Mouse (Mus musculus) urinary bladder, postnatal 10 days (tissue): ENCODE results near the gene Ldah.

Experiments used
- DNase-seq: peaks from one replicate; pipeline ENCODE4 v3.0.0; 2022; ENCODE audit warnings: low spot score

Gene Ldah

DNA sequence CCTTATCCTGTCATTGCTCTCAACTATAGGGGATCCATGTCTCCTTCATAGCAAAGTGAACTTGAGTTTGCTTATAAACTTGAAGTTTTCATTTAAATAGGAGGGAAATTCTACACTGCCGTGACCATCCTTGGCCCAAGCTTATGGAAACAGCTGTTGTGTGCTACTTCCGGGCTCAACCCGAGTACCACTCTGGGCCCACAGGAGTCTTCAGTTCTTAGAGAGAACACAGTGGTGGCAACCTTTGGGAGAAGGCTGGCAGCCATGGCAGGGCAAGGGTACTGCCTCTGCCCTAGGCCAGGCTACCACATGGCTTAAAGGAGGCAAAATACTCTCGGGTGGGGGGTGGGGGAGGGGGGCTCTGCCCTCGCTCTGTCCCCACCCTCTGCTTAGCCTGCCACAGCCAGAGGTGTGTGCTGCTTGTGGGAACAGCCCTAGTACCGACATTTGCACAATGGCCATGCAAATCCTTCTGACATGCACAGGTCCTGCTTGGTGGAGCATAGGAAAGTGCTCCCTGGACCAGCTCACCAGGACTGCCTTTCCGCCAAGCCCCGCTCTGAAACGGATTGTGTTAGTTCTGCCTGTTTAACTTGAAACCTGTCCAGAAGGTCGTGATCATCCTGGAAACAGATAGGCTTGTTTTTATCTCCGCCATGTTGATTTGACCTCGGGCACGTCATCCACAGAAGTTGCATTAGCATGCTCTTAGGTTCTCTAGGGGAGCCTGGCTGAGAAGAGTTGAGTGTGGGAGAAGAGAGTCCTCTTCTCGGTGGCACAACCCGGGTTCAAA, 73.5 kb downstream of the Ldah start:
- DNase-seq: no peak

DNA sequence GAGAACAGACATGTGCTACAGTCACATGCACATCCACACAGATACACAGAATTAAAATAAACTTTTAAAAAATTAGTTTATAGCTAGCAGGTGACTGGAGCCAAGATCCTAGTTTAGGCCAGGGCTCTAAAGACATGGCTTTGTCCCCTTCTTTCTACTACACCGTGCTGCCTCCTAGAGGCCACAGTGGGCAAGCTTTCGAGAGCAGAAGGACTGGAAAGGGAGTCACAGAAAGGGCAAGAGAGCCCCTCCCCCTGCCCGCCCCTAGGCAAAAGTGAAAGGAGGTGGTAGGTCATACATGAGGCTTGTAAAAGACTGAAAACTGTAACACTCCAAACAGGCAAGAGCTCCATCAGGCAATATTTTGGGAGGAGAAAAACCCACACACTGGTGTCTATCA, 80.1 kb downstream of the Ldah start:
- DNase-seq: no peak

DNA sequence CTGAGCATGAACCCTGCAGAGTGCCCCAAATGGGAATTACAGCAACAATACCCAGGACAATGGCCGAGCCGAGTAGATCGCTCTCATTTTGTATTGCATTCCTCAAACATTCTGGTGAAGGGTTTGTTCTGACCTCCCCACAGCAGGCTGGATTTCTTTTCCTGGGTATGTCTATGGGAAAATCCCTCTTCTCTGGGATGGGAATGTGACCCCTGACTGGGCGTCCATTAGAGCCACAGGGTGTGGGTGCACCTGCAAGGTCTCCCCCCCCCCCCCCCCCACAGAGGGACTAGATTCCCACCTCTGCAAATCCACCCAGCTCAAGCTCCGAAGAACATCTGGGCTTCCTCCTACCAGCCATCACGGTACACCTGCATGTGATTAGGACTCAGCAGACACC, 81.2 kb downstream of the Ldah start:
- no peak for DNase-seq

DNA sequence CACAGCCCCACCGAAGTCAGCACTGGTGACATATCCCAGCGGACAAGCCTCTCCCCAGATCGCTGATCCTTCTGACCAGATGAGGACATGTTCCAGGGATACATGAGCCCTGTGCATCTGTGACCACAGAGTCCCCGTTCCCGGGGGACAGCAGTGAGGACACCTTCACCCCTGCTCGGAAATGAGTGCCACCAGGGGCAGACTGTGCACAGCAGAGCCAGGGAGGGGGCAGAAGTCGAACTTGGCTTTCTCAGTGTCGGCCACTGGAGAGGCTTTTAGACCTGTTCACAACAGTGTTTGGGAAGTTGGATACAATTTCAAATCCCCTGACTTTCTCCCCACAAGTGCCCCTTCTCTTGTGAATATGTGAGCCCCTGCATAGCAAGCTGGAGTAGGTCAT, 81.6 kb downstream of the Ldah start:
- no peak for DNase-seq

DNA sequence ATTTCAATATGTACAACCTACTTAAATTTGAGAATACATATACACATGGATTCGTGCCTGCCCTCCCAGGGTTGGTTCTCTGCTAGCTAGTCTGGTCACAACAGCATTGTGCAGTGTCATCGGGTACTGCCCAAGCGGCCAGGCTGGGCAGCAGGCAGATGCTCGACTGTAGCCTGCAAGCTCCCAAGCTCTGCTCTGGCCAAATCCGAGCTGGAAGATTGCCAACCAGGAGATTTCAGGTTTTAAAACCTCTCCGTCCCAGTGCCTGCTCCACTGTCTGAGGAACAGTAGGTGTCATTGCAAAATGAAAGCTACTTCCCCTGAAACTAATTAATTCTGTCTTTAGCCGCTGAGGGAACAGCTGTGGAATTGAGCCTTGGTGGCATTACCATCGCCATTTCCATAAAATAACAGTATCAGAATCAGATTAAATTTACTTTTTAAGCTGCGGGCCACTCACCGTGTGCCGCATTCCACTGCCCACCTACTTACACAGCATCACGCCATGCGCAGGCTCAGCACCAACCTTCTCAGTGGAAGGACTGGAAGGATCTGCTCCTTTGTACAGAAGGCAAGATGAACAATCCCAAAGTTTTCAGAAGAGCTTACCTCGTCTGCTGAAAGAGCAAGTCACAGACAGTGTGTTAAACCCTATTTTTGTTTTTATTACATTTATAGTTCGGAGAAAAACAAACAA, 83.4 kb downstream of the Ldah start:
- no peak for DNase-seq

DNA sequence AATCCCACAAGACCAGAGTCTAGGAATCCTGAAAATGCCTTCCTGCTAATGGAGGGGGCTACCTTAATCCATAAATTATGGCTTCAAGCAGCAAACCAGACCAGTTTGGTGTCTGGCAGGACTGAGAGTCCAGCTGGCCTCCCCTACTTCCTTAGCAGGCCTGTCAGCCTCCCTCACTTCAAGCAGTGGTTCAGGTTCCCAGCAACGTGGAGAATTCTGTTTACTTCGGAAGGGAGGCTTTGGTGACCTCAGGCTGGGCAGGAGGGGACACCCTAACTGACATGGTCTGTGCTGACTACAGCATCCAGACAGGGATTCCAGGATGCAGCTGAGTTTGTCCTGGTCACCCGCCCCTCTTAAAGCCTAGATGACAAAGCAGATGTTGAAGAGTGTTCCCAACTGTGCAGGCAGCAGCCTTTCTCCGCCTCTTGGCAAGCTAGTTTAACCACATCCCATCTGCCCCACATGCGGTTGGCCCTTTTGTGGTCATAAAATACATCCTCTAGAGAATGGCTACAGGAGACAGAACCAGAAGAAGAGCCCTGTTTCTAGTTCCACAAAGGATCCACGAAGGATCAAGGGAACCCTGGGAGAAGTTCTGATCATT, 87.5 kb downstream of the Ldah start:
- no peak for DNase-seq

DNA sequence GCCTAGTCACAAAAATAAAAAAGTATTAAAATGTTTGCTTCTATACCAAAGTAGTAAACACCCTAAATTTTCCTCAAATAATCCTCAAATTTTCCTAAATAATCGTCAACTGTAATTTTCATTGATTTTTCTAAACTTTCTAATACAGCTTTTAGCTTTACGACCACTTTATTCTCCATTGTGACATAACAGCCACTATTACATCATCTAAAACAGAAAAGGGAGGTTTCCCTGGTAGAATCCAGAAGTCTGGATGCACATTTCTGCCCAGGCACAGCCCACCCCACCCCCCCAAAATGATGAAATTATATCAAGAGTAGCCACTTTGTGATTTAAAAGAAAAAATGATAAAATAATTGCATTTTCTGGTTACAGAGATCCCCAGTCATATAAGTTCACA, 88.2 kb downstream of the Ldah start:
- no peak for DNase-seq

DNA sequence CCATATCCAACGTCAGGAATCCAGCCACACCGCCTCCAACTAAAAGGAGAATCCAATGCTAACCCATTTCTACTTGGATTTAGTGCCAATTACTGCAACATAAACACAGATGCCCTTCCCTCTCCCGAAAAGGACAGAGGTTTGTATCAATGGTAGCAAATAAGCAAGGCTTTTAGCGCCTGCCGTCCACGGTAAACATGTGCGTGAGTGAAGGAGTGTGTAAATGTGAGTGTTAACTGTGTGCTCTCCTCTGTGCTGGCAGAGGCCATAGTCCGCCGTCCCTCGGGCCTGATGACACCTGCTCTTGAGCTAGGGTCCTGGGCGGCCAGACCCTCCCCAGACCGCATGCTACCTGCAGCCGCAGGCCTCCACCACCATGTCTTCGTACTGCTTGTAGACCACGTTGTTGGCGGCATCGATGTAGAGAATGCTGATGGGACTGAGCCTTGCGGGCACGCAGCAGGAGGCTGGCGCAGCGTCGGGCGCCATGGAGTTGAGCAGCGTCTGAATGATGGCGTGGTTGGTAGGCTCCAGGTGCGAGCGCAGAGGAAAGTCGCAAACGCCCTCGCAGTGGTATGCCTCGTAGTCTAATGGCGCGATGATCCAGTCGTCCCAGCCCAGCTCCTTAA, 89.8 kb downstream of the Ldah start:
- no peak for DNase-seq

DNA sequence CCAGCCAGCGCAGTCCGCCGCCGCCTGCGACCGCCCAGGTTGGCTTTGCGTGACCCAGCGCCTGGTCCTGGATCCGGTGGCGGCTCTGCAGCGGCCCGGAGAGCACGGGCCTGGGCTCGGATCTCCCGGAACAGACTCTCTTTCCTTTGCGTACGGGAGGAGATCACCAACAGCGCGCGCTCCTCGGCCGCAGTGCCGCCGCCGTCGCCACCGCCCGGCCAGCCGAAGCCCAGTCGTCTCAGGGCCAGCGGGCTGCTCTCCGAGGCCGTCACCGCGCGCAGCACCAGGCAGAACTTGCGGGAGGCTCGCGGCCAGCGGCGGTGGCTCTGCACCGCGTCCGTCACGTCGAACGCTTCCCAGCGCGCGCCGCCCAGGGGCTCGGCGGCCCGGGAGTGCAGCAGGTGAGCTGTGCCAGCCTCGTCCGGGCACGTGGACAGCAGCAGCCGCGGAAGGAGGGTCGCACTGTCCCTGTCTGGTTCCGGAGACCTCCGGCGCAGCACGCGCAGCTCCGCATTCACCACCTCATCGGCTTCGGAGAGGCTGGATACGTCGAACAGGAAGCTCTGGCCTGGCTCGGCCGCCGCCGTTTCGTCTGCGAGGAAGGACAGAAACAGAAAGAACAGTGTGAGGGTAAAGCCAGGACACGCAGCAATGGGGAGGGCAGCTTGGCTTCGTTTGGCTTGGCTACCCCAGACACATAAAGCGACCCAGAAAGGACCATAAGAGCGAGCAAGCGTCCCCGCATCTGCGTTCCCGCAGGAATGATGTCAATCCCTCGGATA, 90.6 kb downstream of the Ldah start:
- DNase-seq: no peak

DNA sequence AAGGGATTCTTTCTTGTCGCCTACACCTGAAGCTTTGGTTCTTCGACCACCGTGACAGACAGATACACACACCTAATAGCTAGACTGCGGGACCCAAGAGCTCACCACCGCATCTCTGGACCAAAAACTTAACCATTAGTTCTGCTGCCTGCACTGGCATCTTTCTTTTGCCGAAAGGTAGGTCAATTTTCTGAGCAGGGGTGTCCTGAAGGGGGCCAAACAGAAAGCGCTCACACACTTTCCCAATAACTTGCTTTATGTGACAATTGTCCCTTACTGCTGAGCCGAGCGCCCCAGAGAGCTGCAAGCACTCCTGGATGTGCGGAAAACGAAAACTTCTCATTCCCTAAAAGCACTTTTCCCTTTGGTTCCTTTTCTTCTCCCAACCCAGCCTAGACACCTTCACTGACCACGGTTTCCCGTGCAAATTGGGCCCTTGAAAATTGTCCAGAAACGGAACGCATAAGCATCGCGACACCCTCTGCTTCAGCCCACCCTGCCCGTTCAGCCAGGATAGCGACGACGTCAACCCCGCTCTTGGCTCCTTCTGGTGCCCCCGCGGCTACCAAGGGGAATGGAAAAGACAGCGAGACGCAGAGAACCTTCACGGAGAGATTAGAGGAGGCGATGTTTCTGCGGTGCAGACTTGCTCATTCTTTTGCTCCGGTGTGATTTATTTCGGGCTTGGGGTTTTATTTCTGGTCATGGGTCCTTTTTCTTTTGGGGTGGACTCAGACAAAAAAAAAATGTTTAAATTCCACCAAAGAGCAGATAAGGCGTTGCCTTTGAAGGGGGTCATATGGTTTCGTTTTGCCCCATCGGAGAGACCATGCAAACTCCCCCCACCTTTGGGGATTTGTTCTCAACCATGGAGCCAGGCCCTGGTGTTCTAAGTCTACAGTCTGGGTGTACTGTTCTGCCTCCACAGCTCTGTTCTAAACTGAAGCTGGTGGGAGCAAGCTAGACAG, 91.5 kb downstream of the Ldah start:
- DNase-seq: no peak

DNA sequence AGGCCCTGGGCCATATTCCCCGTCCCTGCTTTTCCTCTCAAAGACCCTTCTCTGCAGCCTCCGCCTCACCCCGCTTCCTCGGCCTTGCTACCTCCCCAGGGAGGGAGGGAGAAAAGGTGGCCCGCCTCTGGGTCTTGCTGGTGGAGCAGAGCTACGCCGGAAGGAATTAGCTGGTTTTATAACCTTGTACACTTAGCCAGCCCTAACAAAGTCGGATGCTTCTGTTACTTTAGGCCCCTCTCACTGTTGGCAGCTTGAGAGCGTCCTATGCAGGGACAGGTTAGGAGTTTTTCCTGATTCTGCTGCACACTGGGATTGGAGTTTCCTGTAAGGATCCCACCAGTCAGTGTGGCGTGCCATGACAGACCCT, 92.2 kb downstream of the Ldah start:
- no peak for DNase-seq

DNA sequence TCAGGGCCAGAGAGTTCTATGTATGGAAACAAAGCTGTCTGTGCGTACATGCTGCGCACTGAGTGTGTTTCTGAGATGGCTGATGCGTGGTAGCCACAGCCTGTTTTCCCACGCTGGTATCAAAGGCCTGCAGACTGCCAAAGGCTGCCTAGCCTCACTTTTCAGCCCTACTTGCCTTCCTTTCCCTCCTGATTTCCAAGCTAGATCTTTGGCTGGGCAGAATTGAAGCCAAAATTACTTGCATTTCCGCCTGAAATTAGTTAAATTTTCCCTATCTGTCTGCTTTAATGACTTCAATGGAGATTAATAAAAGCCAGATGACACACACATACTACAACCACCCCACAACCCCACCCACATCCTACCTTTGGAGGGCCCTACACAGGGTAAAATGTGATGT, 92.6 kb downstream of the Ldah start:
- no peak for DNase-seq

DNA sequence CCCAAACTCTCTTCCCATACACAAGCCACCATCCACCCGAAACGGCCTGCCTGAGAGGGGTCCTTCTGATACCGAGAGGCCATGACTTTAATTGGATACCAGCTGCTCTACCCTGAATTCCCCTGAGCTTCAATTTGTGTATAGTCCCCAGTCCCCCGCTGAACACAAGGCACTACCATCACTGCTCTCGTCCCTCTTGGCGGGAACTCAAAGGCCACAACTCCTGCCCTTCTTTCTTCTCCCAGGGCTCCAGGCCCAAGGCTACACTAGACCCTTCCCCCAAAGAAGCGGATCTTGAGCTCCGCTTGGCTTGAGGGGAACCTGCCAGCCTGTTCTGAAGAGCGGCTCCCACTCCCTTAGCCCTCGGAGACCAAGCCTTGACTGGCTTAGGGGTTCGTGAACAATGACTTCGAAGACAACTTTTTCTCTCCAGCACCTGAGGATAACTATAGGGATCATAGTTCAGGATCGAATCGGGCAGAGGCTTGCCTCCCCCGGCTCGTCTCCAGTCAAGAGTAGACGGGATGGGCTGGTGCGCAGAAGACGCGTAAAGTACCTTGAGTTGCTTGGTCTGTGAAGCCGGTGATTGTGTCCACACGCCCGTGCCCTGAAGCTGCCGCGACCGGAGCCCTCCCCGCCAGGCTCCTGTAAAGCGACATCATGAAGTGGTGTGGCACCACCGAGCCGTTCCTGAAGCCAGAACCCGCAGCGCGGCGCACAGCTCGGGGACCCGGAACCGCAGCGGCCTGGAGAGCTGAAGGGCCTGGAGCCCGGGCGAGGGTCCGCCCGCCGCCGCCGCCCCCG, 93.3 kb downstream of the Ldah start:
- DNase-seq: no peak

DNA sequence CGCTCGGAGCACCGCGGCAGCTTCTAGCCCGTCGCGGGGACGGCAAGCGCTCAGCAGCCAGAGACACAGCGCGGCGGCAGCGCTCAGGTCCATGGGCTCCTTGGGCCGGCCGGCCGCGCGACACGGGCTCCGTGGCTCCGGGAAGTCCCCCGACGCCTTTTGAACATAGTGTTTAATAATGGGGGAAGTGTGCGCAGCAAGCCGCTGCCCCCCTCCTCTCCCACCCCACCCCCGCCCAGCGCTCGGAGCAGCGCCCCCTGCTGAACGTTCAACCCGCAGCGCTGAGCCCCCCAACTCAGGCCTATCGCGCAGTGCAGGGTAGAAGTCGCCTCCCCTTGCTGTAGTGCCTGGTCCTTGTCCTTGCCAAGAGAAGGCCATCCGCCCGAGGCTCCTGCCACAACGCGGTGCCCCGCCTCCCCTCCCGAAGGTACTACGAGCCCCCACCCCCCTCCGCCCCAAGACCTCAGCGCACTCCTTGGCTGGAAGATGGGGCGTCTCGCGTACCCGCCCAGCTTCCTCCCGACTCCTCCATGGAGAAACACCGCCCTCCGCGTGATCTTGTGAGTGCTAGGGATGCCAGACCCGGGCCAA, 94.0 kb downstream of the Ldah start, which contains the start of gene Gdf7:
Gene Gdf7, minus strand, starts transcription at position 114 of the 591 bp plus-strand sequence.
- DNase-seq: no peak

DNA sequence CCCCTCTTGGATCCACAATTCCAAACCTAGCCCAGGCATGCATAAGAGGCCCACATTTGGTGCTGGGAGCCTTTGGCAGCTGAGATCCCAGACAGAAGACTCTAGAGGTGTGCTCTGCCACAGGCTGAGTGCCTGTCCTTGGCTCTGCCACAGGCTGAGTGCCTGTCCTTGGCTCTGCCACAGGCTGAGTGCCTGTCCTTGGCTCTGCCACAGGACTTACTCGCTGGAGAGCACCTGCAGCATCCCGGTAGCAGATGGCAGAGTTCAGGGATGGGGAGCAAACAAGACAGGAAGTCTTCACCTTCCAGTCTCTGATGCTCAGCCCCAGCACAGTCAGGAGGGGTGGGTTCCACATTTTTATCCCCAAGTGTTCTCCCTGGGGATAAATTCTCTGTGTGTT, 97.4 kb downstream of the Ldah start:
- no peak for DNase-seq

DNA sequence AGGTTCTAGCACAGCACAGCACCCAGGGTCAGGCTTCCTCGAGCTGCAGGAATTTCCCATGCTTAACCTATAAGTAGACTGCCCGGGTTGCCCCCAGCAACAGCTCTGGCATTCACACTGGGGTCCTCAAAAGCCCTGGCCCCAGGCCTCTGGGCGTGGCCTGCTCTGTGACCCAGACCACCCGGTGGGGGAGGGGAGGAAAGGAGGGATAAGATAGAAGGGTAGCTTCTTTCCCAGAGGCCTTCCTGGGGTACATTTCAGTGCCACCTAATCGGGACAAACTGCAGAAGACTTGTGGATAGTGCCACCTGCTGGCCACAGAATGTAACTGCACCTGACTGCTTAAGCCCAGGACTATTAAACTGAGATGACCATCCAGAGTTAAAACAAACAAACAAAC, 98.5 kb downstream of the Ldah start:
- DNase-seq: no peak

DNA sequence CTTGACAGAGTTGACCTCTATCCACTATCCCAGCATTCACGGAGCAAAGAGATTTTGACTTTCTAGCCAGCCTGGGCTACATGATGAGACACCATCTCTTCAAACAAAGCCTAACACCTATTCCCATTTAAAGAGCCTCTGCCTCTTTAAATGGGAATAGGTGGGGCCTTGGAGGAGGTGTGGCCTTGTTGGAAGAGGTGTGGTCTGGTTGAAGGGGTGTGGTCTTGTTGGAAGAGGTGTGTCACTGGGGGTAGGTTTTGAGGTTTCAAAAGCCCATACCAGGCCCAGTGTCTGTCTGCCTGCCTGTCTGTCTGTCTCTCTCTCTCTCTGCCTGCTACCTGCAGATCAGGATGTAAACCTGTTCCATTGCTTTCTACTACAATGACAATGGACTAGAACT, 99.0 kb downstream of the Ldah start:
- no peak for DNase-seq

DNA sequence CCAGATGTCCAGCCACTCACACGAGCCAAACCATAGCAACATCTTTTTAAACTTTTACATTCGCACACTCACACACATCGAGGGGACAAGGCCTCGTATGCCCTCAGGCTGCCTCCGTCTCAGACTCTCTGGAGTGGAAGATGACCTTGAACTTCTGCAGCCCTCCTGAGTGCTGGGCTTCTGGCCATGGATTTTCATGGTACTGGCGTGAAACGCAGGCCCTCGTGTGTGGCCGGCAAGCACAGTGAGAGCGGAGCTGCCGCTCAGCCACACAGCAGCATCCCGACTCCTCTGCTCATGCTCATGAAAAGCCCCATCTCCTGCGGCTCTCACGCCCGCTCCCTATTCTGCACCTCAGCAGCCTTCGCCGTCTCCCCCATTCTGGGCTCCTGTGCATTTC, 103.1 kb downstream of the Ldah start:
- no peak for DNase-seq

DNA sequence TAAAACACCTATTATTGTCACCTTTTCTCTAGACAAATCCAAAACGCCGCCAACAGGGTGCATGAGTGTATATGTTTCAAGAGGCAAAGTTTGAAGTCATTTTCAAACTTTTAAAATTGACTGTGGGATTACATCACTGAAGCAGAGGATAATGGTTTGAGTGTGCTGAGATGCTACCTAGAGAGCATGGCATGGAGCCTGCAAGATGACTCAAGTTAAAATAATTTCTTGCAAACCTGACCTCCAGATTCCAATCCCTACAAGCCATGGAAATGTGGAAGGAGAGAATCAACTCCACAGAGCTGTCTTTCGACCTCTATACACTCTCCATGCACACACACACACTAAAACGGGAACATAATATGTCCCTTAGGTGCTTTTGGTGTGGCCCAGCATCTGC, 104.4 kb downstream of the Ldah start:
- no peak for DNase-seq
